Mouse (Mus musculus): Measurements from ENCODE around the gene Sgcd. TPM values are rescaled to one million over a fixed set of nuclear protein-coding genes. Genes with fewer than 3 reads are reported as not detected.

The Sgcd gene
- polyA plus RNA-seq, 1 experiment from 2014 or later: 1.9 TPM

- Histone ChIP-seq H3K9me3 (ENCODE audit: control insufficient read depth, low read length) (no peaks in the 10 kb centered on the region), H3K4me1 (ENCODE audit: control insufficient read depth, insufficient read depth, low read length) (no peaks in the 10 kb centered on the region), H3K4me3 (ENCODE audit: low read length) (no peak overlapping the region), H3K4me2 (ENCODE audit: low read depth, low read length) (no peak overlapping the region), H3K36me3 (ENCODE audit: control insufficient read depth, insufficient read depth, low read length) (no peaks in the 10 kb centered on the region), H3K27me3 (replicated peaks; ENCODE audit: control insufficient read depth, insufficient read depth, low read length) (no peaks in the 10 kb centered on the region), H3K27ac (ENCODE audit: low read length) (no peak overlapping the region), H3K9ac (ENCODE audit: low read depth, low read length) (no peak overlapping the region)
- WGBS: 82% methylated on average over 7 of the region's 7 CpGs
- no peak for ATAC-seq
These were observed 1120.2 kb downstream of the Sgcd start for GRCm38 (mm10) chr11:46868594-46868993.

- ATAC-seq: no peak
- no peak overlapping the region for H3K4me3 ChIP-seq (ENCODE audit: low read length)
- H3K9me3 ChIP-seq (ENCODE audit: control insufficient read depth, low read length): no peaks in the 10 kb centered on the region
- no peaks in the 10 kb centered on the region for H3K4me1 ChIP-seq (ENCODE audit: control insufficient read depth, insufficient read depth, low read length)
- WGBS: 81% methylated on average over 1 of the region's 1 CpGs
- no peaks in the 10 kb centered on the region for H3K36me3 ChIP-seq (ENCODE audit: control insufficient read depth, insufficient read depth, low read length)
- H3K27me3 ChIP-seq (replicated peaks; ENCODE audit: control insufficient read depth, insufficient read depth, low read length): no peaks in the 10 kb centered on the region
- H3K27ac ChIP-seq (ENCODE audit: low read length): no peak overlapping the region
- H3K9ac ChIP-seq (ENCODE audit: low read depth, low read length): no peak overlapping the region
- no peak overlapping the region for H3K4me2 ChIP-seq (ENCODE audit: low read depth, low read length)
These were observed 1124.0 kb downstream of the Sgcd start for GRCm38 (mm10) chr11:46864809-46865208.

GRCm38 (mm10) chr11:46848221-46848971 lies 1140.4 kb downstream of the Sgcd start:
- 31% methylated on average over 8 of the region's 8 CpGs for WGBS
- no peak overlapping the region for H3K9ac ChIP-seq (ENCODE audit: low read depth, low read length)
- H3K4me3 ChIP-seq (ENCODE audit: low read length): no peak overlapping the region
- H3K4me1 ChIP-seq (ENCODE audit: control insufficient read depth, insufficient read depth, low read length): no peaks in the 10 kb centered on the region
- no peak overlapping the region for H3K27ac ChIP-seq (ENCODE audit: low read length)
- no peak overlapping the region for H3K4me2 ChIP-seq (ENCODE audit: low read depth, low read length)
- H3K27me3 ChIP-seq (replicated peaks; ENCODE audit: control insufficient read depth, insufficient read depth, low read length): no peaks in the 10 kb centered on the region
- no peaks in the 10 kb centered on the region for H3K36me3 ChIP-seq (ENCODE audit: control insufficient read depth, insufficient read depth, low read length)
- no peaks in the 10 kb centered on the region for H3K9me3 ChIP-seq (ENCODE audit: control insufficient read depth, low read length)
- ATAC-seq: peak; percentile 71; the same call in 1 of the 2 replicates

GRCm38 (mm10) chr11:46847827-46848220 lies 1140.9 kb downstream of the Sgcd start:
- no peak for ATAC-seq
- H3K4me2 ChIP-seq (ENCODE audit: low read depth, low read length): no peak overlapping the region
- 43% methylated on average over 3 of the region's 3 CpGs for WGBS
- no peaks in the 10 kb centered on the region for H3K36me3 ChIP-seq (ENCODE audit: control insufficient read depth, insufficient read depth, low read length)
- no peaks in the 10 kb centered on the region for H3K4me1 ChIP-seq (ENCODE audit: control insufficient read depth, insufficient read depth, low read length)
- H3K9me3 ChIP-seq (ENCODE audit: control insufficient read depth, low read length): no peaks in the 10 kb centered on the region
- H3K27ac ChIP-seq (ENCODE audit: low read length): no peak overlapping the region
- no peaks in the 10 kb centered on the region for H3K27me3 ChIP-seq (replicated peaks; ENCODE audit: control insufficient read depth, insufficient read depth, low read length)
- no peak overlapping the region for H3K9ac ChIP-seq (ENCODE audit: low read depth, low read length)
- H3K4me3 ChIP-seq (ENCODE audit: low read length): no peak overlapping the region

- Histone ChIP-seq H3K9me3 (ENCODE audit: control insufficient read depth, low read length) (no peaks in the 10 kb centered on the region), H3K27me3 (replicated peaks; ENCODE audit: control insufficient read depth, insufficient read depth, low read length) (no peaks in the 10 kb centered on the region), H3K4me2 (ENCODE audit: low read depth, low read length) (no peak overlapping the region), H3K4me1 (ENCODE audit: control insufficient read depth, insufficient read depth, low read length) (no peaks in the 10 kb centered on the region), H3K27ac (ENCODE audit: low read length) (no peak overlapping the region), H3K9ac (ENCODE audit: low read depth, low read length) (no peak overlapping the region), H3K4me3 (ENCODE audit: low read length) (no peak overlapping the region), H3K36me3 (ENCODE audit: control insufficient read depth, insufficient read depth, low read length) (no peaks in the 10 kb centered on the region)
- ATAC-seq: no peak
- WGBS: 76% methylated on average over 1 of the region's 1 CpGs
These were observed 1142.1 kb downstream of the Sgcd start for GRCm38 (mm10) chr11:46846661-46847060.

All from intestine, embryonic 16.5 days (tissue).